Mouse (Mus musculus): ENCODE measurements around the gene Gpr84. TPM values are rescaled to one million over a fixed set of nuclear protein-coding genes. Genes with fewer than 3 reads are reported as not detected.

Gene Gpr84
- polyA plus RNA-seq, 1 experiment, result 0.05 TPM

- Histone ChIP-seq H3K4me3 (no peak overlapping the region), H3ac (ENCODE audit: control insufficient read depth, insufficient read length) (no peak overlapping the region), H3K36me3 (ENCODE audit: control insufficient read depth, insufficient read depth) (no peaks in the 10 kb centered on the region), H3K4me2 (ENCODE audit: low read depth) (no peak overlapping the region), H3K79me2 (ENCODE audit: control insufficient read depth, insufficient read depth) (no peaks in the 10 kb centered on the region), H3K27me3 (ENCODE audit: control insufficient read depth, insufficient read depth, insufficient read length) (no peaks in the 10 kb centered on the region)
- TF ChIP-seq POLR2AphosphoS2 (IDR thresholded peaks at IDR 0.05; ENCODE audit: insufficient read length, low read depth) (no peak), MYOG (IDR thresholded peaks at IDR 0.05; ENCODE audit: control insufficient read depth in 1 of 3, insufficient read depth in 1 of 3, insufficient read length in 2 of 3, low read depth in 2 of 3) (no peak), TCF12 (IDR thresholded peaks at IDR 0.05; ENCODE audit: insufficient read depth, poor library complexity, severe bottlenecking) (no peak), MAX (IDR thresholded peaks at IDR 0.05; ENCODE audit: low read depth) (no peak), USF1 (IDR thresholded peaks at IDR 0.05; ENCODE audit: low read depth) (no peak), SRF (IDR thresholded peaks at IDR 0.05; ENCODE audit: control insufficient read depth, insufficient read length, low read depth) (no peak), MYOD1 (IDR thresholded peaks at IDR 0.05; ENCODE audit: control insufficient read depth in 1 of 3, insufficient read length in 2 of 3, low read depth in 2 of 3) (no peak), CEBPB (IDR thresholded peaks at IDR 0.05; ENCODE audit: insufficient read depth, poor library complexity, severe bottlenecking) (no peak), REST (IDR thresholded peaks at IDR 0.05; ENCODE audit: insufficient read depth, insufficient read length) (no peak), POLR2A (IDR thresholded peaks at IDR 0.05; ENCODE audit: insufficient read length, low read depth) (no peak), E2F4 (IDR thresholded peaks at IDR 0.05; ENCODE audit: insufficient read depth) (no peak), TCF3 (IDR thresholded peaks at IDR 0.05; ENCODE audit: insufficient read length, low read depth) (no peak)
These were observed 26.7 kb upstream of the Gpr84 start for GRCm38 (mm10) chr15:103336996-103337667.

- H3K4me3 ChIP-seq, result no peak overlapping the region
- H3ac ChIP-seq (ENCODE audit: control insufficient read depth, insufficient read length), result no peak overlapping the region
- no peak overlapping the region for H3K4me2 ChIP-seq (ENCODE audit: low read depth)
- H3K36me3 ChIP-seq (ENCODE audit: control insufficient read depth, insufficient read depth), result no peaks in the 10 kb centered on the region
- H3K79me2 ChIP-seq (ENCODE audit: control insufficient read depth, insufficient read depth), result no peaks in the 10 kb centered on the region
- TF ChIP-seq MYOG (IDR thresholded peaks at IDR 0.05; ENCODE audit: control insufficient read depth in 1 of 3, insufficient read depth in 1 of 3, insufficient read length in 2 of 3, low read depth in 2 of 3) (no peak), E2F4 (IDR thresholded peaks at IDR 0.05; ENCODE audit: insufficient read depth) (no peak), USF1 (IDR thresholded peaks at IDR 0.05; ENCODE audit: low read depth) (no peak), MYOD1 (IDR thresholded peaks at IDR 0.05; ENCODE audit: control insufficient read depth in 1 of 3, insufficient read length in 2 of 3, low read depth in 2 of 3) (no peak), REST (IDR thresholded peaks at IDR 0.05; ENCODE audit: insufficient read depth, insufficient read length) (no peak), TCF3 (IDR thresholded peaks at IDR 0.05; ENCODE audit: insufficient read length, low read depth) (no peak), POLR2A (IDR thresholded peaks at IDR 0.05; ENCODE audit: insufficient read length, low read depth) (no peak), MAX (IDR thresholded peaks at IDR 0.05; ENCODE audit: low read depth) (no peak), TCF12 (IDR thresholded peaks at IDR 0.05; ENCODE audit: insufficient read depth, poor library complexity, severe bottlenecking) (no peak), POLR2AphosphoS2 (IDR thresholded peaks at IDR 0.05; ENCODE audit: insufficient read length, low read depth) (no peak), SRF (IDR thresholded peaks at IDR 0.05; ENCODE audit: control insufficient read depth, insufficient read length, low read depth) (no peak), CEBPB (IDR thresholded peaks at IDR 0.05; ENCODE audit: insufficient read depth, poor library complexity, severe bottlenecking) (no peak)
- H3K27me3 ChIP-seq (ENCODE audit: control insufficient read depth, insufficient read depth, insufficient read length), result no peaks in the 10 kb centered on the region
These were observed 25.2 kb upstream of the Gpr84 start for GRCm38 (mm10) chr15:103335488-103336235.

GRCm38 (mm10) chr15:103335040-103335439 is 24.6 kb upstream of the Gpr84 start:
- Histone ChIP-seq H3K4me2 (ENCODE audit: low read depth) (no peak overlapping the region), H3ac (ENCODE audit: control insufficient read depth, insufficient read length) (no peak overlapping the region), H3K4me3 (no peak overlapping the region), H3K36me3 (ENCODE audit: control insufficient read depth, insufficient read depth) (no peaks in the 10 kb centered on the region), H3K27me3 (ENCODE audit: control insufficient read depth, insufficient read depth, insufficient read length) (no peaks in the 10 kb centered on the region), H3K79me2 (ENCODE audit: control insufficient read depth, insufficient read depth) (no peaks in the 10 kb centered on the region)
- peak in 1 of 3 experiments; percentile 88 for TF ChIP-seq MYOG (IDR thresholded peaks at IDR 0.05; ENCODE audit: control insufficient read depth in 1 of 3, insufficient read depth in 1 of 3, insufficient read length in 2 of 3, low read depth in 2 of 3)
- TF ChIP-seq POLR2AphosphoS2 (IDR thresholded peaks at IDR 0.05; ENCODE audit: insufficient read length, low read depth), result no peak
- TF ChIP-seq TCF12 (IDR thresholded peaks at IDR 0.05; ENCODE audit: insufficient read depth, poor library complexity, severe bottlenecking), result peak; percentile 16
- TF ChIP-seq MYOD1 (IDR thresholded peaks at IDR 0.05; ENCODE audit: control insufficient read depth in 1 of 3, insufficient read length in 2 of 3, low read depth in 2 of 3), result peak in 1 of 3 experiments; percentile 67
- TF ChIP-seq CEBPB (IDR thresholded peaks at IDR 0.05; ENCODE audit: insufficient read depth, poor library complexity, severe bottlenecking), result no peak

GRCm38 (mm10) chr15:103334194-103334593 is 23.8 kb upstream of the Gpr84 start:
- H3K4me3 ChIP-seq, result no peak overlapping the region
- no peaks in the 10 kb centered on the region for H3K79me2 ChIP-seq (ENCODE audit: control insufficient read depth, insufficient read depth)
- H3K4me2 ChIP-seq (ENCODE audit: low read depth), result no peak overlapping the region
- no peaks in the 10 kb centered on the region for H3K27me3 ChIP-seq (ENCODE audit: control insufficient read depth, insufficient read depth, insufficient read length)
- no peak overlapping the region for H3ac ChIP-seq (ENCODE audit: control insufficient read depth, insufficient read length)
- TF ChIP-seq TCF3 (IDR thresholded peaks at IDR 0.05; ENCODE audit: insufficient read length, low read depth) (no peak), POLR2AphosphoS2 (IDR thresholded peaks at IDR 0.05; ENCODE audit: insufficient read length, low read depth) (no peak), MAX (IDR thresholded peaks at IDR 0.05; ENCODE audit: low read depth) (no peak), REST (IDR thresholded peaks at IDR 0.05; ENCODE audit: insufficient read depth, insufficient read length) (no peak), SRF (IDR thresholded peaks at IDR 0.05; ENCODE audit: control insufficient read depth, insufficient read length, low read depth) (no peak)
- H3K36me3 ChIP-seq (ENCODE audit: control insufficient read depth, insufficient read depth), result no peaks in the 10 kb centered on the region
